Mouse (Mus musculus) adrenal gland, adult 18-20 months (tissue): ENCODE data around the gene Ttc9b. TPM values are rescaled to one million over a fixed set of nuclear protein-coding genes. Genes with fewer than 3 reads are reported as not detected.
"Not testable (repeated sequence)": the region's sequence is repeated elsewhere in the genome, so short reads cannot be mapped to it uniquely, and the experiment has no call there.

Source experiments
- DNase-seq, 2 experiments: peaks; one replicate each; pipeline ENCODE4 v3.0.0; 2021 to 2022; ENCODE audit warnings: low spot score in 2 of 2
- long read RNA-seq, 2 experiments: library from polyadenylated mRNA; stranded (forward); transcript quantifications; one replicate each; pipeline ENCODE4 v2.0.0; 2021
- total RNA-seq, 2 experiments: library from RNA; stranded (reverse); gene quantifications; 1 replicate in 1 of 2; 2 replicates in 1 of 2; pipeline ENCODE4 v1.2.3; 2021

Gene Ttc9b
- not detected for total RNA-seq
- long read RNA-seq, experiment 1, result 0 reads
- long read RNA-seq, experiment 2, result 0 reads

DNA sequence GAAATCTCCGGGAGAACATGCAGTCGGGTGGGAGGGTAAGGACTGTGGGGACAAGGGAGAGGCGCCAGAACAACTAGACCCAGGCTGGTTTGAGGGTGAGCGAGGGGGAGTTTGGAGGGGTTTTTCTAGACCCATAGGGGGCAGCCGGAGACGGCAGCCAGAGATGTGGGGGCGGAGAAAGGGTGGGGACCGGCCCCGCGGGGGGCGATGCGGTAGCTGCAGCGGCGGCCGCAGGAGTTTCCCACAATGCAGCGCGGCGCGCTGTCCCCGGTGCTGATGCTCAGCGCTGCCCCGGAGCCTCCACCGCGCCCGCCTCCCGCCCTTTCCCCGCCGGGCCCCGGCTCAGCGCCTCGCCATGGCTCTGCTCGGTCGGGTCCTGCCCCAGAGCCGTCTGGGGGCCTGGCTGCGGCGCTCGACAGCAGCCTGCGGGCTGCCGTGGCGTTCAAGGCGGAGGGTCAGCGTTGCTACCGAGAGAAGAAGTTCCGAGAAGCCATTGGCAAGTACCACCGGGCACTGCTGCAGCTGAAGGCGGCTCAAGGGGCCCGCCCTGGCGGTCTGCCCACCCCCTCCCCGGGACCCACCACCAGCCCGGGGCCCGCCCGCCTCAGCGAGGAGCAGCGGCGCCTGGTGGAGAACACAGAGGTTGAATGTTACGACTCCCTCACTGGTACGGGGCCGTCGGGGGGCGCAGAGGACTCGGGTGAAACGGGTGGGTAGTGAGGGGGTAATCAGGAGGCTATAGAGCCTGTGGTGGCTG, at the start of gene Ttc9b:
Gene Ttc9b (plus strand): TSS at position 235 of the 757 bp plus-strand sequence.
- DNase-seq, result peak in 1 of 2 experiments; percentile 14

DNA sequence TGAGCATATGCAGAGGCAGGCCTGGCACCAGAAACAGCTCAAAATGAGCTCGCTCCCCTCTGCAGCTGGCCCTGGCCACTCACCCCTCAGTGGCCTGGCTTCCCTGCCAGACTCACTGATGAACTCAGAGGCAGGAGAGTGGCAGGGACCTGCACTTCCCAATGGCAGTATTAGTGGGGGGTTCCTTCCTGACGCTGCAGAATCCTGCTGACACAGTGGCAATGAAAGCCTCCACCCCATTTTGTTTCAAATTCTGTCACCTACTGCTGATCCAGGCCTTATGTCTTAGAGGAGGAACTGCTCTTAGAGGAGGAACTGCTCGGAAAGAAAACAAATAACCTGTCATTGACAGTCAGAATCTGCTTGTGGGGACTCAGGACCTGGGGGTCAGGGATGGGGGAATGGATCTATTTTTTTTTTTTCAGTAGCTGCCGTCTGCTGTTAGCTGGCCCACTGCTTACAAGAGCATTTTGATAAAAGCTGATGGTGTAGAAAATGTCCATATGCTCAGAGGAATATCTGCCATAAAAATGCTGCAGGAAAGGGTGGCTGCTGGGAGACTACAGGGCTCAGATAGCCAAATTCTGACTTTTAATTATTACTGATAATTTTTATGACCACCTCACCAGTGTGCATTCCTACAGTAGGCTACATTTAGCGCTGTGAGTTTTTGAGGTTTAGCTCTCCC, 48.9 kb upstream of the Ttc9b start:
- DNase-seq, result no peak

DNA sequence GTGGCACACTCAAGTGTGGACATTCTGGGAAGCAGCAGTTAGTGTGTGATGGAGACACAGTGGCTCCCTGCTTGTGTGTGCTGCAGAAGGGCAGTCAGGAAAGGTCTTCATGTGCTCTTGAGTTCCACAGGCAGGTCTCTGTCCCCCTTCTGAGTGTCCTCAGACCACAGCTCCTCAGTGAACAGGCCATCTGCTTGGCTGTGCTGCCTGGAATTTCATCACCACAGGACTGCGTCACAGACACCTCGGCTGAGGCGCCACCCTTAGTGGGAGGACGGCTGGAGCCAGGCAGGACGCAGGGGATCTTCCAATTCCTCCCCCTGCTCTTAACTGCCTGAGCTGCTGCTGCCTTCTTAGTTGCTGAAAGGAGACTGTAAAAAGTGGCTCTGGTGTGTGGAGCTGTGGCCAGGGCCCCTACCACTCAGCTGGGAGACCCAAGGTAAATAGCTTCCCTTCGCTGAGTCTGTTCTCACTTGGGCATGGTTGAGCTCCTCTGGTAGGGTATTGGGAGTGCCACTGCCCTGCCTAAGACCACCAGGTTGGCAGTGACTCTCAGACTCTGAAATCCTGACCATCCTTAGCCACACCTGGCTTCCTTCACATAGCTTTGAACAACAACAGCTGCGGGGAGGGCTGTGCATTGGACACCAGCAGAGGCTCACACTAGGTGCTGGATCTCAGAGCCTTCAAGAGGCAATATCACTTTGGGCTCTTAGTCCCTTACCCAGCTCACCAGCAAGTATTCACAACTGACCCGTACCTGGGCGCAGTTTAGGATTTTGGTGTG, 48.0 kb upstream of the Ttc9b start:
- peak in 1 of 2 experiments; percentile 45 for DNase-seq

DNA sequence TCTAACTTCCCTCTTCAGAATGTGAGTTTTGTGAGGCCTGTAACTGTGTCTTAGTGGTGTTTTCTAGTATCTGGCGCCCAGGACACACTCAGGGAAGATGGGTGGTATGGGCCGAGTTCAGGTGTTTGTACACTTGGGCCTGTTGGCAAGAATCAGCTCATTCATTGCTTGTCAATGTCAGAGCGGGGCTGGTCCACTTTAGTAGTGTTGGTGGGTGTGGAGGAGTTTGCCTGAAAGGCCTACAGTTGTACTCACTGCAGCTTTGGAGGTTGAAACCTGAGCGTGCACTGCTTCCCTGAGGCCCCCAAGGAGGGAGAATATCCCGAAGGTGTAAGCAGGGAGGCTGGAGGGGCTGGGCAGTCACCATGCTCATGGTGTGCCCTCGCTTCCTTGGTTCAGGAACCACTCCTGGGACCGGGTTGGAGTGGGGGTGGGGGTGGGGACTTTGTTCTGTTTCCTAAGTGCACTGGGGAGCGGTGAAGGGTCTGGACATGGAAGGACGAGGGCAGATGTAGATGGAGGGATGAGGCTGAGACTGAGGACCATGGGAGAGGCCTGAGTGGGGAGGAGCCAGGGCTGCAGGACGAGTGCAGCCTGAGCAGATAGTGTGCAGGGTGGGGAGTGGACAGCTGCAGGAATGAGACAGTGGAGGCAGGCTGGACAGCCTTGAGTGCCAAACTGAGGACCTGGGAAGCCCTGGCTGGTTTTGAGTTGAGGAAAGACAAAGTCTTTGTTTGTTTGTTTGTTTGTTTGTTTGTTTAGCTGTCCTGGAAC, 47.0 kb upstream of the Ttc9b start:
- DNase-seq, result no peak

DNA sequence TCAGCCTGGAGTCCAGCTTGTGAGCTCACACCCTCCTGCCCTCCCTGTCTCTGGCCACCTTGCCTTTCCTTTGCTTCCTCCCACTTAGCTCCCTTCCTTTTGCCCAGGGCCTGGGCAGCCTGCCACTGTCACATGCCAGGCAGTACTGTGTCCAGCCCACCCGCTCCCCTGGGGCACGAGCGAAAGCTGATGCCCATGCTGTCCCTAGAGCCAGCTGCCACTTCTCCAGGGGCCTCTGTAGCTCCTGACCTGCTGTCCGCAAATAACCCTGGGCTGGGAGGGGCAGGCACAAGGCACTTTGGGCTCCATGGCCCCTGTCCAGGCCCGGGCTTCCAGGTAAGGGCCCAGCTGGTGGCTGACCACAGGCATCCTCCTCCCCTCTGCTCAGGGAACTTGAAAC, 46.1 kb upstream of the Ttc9b start:
- peak in 1 of 2 experiments; percentile 63 for DNase-seq

DNA sequence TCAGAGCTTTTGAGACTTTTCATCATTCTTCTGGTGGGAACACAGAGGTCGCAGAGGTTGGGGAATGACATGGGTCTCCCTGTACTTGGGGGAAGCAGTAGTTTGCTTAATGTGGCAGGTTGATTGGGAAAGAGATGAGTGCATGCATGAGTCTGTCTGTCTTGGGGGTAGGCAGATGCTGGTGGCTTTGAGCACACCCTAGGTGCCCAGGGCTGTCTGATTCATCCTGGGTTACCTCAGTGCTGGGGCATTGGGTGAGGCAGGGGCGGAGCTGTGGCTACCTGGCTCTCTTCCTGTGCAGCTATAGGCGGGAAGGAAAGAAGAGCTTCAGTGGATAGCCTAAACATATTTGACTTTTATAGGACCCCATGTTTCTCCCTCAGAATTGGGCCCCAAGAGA, 45.6 kb upstream of the Ttc9b start:
- no peak for DNase-seq

DNA sequence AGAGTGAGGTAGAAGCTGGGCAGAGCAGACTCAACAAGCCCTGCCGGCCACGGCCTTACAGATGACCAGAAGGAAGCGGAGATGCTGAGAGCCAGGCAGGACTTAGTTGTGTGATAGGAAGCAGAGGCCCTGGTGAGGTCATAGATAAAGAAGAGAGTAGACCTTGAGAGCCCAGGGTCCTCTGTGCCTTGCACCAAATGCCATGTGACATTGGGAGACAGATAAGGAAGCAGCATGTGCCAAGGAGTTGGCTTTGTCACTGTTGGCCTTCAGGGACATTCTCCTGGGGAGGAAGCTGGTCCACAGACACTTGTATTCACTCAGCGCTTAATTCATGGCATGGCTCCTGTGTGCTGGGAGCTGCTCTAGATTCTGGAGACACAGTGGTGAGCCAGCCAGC, 44.4 kb upstream of the Ttc9b start:
- DNase-seq, result no peak

DNA sequence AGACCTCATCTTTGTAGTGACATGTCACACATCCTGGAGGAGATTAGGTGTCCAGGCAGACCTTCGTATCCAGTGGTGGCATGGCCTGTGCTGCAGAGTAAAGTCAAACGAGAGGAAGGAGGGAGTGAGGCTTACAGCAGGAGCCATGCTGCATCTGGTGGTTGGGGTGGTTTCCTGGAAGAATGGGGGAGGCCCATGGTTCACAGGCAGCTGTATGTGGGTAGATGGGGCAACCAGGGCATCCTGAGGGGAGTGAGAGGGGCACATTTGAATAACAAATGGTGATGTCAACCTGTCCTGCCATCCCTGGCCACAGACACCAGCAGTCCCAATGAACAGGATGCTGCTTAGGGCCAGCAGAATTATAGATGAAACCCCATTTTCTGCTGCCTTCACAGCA, 44.0 kb upstream of the Ttc9b start:
- no peak for DNase-seq

DNA sequence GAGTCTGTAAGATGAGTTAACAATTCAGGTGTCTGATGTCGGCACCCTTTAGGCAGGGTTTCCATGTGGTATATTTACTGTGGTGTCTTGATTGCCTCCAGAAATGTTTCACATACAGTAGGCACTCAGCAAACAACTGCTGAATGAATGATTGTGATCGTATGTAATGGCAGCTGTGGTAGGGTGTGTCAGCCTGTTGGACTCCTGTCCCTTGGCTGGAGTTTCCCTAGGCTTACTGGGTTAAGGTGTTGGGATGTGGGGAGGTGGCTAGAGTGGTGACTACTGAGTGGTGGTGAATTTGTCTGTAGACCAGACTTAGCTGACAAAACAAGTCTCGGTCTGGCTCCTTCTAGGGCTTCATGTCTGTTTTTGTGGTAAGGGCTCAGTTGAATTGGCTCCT, 43.3 kb upstream of the Ttc9b start:
- DNase-seq, result no peak

DNA sequence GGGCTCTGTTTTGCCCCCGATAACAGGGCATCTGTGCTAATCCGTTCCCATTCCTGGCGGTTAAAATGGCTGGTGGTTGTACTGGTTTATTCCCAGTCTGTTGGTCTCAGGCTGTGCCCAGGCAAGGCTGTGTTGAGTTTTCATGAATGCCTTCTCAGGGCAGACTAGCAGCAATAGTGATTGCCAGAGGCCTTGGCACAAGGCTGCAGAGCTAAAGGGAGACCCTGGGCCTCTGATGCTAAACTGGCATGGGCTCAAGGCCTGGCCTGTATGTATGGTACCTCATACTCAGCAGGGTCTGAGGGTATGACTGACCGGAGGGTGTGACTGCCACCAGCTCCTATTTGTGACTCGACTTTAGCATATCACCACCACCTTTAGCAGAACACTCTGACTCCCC, 42.8 kb upstream of the Ttc9b start:
- no peak for DNase-seq

DNA sequence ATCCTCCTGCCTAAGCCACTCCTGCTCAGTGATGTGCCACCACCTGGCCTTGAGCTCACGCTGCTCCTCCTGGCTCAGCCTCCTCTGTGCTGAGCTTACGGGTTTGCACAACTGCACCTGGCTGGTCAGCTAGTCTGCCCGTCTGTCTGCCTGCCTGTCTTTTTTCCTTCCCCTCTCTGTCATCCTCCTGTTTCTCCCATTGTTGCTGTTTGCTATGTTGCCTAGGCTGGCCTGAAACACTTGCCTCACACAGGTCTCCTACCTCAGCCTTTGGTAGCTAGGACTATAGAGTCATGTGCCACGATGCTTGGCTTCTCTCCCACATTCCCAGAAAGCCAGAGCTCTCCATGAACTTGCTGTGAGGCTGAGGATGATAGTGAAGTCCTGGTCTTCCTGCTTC, 40.8 kb upstream of the Ttc9b start:
- no peak for DNase-seq

DNA sequence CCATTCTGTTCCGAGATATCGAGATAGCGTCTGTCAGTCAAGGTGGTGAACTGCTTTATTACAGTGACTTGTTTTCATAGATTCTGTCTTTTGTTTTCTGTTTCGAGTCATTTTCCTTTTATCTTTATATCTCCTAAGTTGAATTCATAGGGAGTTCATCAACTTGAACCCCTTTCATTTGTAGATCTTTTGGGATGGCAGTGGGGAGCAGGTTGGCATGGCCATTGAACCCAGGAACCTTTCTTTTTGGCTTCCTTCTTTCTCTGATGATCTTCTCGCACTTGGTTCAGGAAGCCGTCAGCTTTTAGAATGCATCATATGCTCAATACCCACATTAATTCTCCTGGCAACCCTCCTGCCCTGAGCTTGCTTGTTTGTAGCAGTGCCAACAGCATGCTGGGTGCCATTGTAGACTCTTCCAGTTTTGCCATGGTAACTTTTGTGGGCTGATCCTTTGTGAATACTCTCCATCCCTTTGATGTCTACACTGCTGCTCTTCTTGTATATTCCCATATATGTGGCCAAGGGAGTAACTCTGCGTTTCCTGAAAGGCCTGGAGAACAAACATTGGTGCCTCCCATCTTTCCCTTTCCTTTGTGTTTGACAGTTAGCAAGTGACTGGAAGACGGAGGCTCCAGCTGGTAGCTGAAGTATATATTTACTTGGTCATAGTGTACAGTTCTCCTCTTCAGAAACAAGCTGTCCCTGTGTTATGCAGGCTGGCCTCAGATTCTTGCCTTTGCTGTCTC, 39.8 kb upstream of the Ttc9b start:
- no peak for DNase-seq

DNA sequence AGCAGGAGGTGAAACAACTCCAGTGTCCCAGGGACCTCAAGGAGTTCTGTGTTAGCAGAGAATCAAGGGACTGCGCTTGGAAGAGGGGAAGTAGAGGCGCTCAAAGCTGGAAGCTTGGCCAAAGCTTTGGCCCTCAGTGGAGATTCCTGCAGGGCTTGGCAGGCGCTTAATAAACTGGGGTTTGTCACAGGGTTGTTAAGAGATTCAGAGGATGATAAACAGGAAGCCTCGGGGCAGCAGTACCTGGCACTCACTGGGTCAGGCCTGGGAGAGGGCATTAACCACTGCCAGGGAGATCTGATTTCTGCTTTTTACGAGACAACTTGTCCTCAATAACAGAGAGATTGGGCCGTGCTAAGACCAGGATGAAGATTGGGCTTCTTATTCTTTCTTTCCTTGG, 32.7 kb upstream of the Ttc9b start:
- DNase-seq, result no peak

DNA sequence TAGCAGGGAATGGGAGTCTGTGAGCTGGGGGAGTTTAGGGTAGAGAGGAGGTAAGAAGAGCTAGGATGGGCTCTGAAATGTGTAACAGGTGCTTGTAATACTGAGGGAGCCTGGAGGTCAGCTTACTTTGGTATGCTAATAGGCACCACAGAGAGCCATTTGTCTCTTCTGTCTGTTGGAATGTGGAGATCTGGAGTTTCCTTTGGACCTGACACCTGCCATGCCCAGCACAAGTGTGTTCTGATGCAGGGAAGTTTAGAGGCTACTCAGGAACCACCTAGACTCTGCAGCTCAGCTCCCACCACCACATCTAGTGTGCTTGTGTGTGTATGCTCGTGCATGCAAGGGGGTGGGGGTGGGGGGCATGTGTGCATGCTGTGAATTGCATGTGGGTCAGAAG, 31.5 kb upstream of the Ttc9b start:
- DNase-seq, result no peak

DNA sequence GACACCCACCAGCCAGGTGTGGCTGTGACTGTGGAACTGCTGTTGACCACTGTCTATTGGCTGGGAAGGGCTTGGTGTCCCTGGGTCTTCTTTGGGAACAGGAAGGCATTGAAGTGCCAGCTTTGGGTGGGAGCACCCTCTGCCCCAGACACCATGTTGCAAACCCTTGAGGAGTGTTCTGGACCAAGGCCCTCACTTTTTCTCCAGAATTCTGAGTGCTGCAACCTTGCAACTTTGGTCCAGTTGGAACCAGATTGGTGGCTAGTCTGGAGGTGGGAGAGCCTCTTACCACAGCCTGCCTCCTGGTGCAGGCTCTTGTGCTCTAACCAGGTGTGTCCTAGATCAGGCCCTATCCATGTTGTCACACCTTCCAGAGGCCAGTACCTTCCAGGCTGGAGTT, 28.7 kb upstream of the Ttc9b start:
- DNase-seq, result no peak

DNA sequence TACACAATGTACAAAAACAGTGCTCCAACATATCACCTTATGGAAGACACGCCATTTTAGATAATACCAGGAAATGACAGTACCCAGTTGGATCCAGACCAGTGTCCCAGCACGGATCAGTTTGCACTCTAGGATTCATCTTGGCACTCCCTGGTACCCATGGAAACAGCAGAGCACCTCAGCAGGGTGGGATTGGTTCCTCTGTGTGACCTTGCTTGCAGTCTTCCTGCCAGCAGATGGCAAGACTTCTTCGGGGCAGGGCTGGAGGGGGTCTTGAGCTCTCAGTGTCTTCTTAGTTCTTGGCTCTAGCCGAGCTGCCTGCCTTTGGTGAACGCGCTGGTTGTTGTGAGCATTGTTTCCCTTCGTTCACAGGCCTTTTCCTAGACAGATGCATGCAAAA, 26.0 kb upstream of the Ttc9b start:
- no peak for DNase-seq

DNA sequence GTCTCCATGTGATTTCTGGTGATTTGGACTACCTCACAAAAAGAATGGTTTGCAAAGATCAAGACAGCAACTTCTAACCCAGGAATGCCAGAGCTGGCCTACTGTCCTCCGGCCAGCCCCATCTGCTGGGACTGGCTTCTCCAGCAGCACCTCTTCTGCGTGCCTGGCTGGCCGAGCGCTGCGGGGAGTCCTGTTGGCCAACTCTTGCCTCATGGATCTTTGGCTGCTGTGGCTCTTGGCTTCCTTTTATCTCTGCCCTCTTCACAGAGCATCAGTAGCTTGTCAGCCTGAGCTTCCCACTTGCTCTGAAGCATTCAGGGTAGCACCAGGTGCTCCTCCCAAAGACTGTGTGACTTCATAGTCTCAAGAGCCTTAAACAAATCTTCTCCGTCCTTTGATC, 25.5 kb upstream of the Ttc9b start:
- DNase-seq, result no peak

DNA sequence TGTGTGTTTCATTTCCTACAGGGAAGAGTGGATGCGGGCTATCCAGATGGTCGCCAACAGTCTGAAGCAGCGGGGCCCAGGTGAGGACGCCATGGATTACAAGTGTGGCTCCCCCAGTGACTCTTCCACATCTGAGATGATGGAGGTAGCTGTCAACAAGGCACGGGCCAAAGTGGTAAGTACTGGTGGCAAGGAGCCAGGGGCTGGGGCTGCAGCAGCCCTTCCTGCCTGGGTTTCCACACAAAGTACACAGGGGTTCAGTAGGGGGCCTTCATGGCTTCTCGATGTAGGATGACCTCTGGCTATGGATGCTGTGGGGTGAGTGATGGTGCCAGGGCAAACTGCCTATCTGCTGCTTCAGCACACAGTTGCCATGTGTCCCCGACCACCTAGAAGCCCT, 24.9 kb upstream of the Ttc9b start:
- not testable (repeated sequence) for DNase-seq

DNA sequence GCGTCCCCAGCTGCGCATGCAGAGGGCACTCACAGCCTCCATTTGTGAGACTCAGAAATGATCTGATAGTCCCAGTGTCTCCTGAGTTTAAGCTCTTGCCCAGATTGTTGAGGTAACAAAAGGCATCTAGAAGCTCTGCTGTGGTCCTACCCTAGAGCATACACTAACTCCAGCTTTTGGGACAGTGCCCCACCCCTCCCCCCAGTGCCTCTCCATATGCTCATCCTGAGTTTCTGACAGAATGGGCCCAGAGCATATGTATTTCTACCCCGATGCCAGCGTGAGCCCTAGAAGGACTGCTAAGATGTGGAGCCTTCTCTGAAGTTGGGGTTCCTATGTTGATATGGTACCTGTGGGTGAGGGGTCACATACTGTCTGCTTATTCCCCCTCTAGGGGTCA, 22.3 kb upstream of the Ttc9b start:
- no peak for DNase-seq

DNA sequence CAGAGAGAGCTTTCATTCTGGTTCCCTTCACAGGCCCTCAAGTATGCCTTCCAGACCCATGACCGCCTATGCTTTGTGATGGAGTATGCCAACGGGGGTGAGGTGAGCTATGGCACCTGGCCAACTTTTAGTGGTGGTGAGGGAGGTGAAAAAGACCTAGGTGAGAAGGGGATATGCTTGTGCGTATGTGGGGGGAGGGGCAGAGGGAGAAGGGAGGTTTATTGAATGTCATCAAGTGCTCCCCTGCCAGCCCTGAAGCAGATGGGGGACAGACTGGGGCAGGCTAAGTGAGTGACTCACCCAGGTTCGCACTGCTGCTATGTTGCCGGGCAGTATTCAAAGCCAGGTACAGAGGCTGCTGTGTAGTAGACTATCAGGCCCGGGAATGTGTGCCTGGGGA, 20.5 kb upstream of the Ttc9b start:
- no peak for DNase-seq

DNA sequence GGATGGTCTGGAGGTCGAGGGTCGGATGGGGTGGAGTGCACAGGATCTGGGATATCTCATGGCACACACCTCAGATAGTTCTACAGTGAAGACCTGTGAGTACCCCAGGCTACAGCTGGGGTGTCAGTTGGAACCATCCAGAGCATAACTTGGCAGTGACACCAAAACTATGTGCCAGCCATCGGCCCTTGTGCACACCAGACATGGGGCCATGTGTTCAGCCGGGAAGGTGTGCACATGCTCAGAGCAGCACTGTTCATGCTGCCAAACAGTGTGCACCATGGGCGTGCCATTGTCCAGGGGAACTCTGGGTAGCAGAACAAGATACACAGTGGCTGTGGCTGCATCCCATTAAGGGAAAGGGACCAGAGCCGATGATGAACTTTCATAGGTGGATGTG, 19.0 kb upstream of the Ttc9b start:
- no peak for DNase-seq
